Mouse (Mus musculus): Measurements from ENCODE around the gene Fnip2.
A peak's percentile ranks its signal among the peaks of the same experiment; 100 is the strongest.

Gene Fnip2

DNA sequence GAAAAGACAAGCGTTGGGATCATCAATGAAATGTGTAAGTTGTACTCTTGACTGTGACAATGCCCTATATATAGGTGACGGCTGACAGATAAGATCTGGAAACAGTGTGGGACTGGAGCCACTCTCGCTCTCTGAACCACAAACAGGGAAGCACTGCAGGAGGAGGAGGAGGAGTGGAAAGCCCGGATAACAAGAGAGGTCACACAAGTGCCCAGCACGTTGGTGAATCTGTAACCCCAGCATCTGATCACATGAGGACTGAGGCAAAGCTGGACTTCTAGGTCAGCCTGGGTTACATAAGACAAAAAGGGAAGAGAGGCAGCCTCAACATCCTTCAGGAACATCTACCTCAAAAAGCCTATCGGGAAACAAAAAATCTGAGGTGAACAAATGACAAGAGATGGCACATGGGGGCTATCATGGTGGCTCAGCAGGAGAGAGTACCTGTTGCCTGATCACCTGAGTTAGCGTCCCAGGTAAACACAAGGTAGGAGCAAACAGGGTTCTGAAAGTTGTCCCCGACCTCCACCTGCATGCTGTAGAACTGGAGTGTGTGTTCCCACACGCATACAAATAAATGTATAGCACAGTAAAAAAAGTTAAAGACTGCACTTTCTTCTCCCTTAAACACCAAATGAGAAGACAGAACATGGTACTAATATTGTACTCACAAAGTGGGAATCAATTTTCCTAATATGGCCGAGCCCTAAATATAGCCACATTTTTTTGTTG, 2.6 kb downstream of the Fnip2 start:
- no peak for DNase-seq

DNA sequence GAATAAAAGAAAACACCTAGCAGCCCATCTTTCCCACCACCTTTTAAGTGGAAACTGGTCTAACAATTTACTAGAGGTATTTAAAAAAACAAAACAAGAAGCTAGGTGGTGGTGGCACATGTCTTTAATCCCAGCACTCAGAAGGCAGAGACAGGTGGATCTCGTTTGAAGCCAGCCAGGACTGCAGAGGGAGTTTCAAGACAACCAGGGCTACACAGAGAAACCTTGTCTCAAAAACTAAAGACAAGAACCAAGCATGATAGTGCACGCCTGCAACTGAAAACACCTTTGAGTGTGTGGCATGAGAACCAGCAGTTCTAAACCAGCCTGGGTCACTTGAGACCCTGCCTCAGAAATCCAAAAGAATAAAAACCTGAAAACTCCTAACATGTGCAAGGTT, 4.1 kb downstream of the Fnip2 start:
- DNase-seq, result no peak

DNA sequence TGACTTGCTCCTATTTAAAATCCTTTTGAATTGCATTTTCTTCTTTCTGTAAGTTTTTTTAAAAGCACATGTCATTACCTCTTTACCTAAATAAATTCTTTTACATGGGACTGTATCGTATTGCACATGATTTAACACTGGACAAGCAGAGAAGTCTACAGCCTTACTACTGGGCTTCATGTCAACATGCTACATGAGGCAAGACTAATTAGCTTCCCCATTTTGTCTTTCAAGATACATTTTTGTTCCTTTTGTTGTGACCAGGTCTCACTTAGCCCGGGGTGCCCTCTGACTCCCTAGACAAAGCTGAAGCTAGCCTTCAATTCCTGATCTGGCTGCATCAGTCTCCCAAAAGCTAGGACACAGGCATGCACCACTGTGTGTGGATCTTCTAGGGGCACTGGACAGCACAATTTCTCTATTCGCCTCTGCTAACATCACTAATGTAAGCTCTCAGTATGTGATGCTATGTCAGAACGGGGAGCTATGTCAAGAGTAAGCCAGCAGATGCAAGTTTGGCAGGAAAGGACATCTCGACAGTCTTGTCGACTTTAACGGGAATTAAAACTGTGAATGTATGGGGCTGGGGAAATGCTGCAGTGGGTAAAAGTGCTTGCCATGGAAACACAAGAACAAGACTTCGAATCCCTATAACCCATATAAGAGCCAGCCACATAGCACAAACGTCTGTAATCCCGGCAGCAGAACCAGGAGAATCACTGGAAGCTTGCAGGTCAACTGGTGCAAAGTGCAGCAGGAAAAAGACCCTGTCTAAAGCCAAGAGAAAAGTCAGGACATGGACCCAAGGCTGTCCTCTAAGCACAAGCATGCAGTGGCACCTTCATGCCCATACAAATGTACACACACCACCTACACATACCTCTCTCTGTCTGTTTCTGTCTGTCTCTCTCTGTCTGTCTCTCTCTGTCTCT, 5.5 kb downstream of the Fnip2 start:
- no peak for DNase-seq

DNA sequence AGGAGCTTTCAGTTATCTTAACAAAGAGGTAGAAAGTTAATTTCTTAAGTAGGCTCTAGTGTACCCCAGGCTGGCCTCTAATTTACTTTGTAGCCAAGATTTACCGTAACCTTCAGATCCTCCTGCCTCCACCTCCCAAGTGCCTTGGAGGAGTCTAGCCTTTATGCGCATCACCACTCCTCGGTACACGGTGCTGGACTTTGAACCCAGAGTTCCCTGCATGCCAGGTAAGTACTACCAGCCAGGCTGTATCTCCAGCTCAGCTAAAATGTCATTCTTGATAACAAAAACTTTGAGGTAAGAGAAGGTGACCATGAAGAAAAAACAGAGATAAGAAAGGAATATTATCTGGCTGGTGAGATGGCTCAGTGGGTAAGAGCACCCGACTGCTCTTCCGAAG, 7.0 kb downstream of the Fnip2 start:
- no peak for DNase-seq

DNA sequence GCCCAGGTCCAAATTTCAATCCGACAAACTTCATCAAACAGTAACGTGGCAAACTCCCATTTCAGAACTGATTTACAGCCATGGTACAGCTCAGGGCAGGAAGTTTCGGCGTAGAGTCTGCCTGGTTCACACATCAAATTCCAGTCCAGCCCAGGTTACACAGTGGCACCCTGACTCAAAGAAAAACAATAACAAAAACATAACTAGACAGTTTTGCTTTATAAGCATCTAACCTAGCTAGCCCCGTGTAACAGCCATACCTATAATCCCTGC, 7.9 kb downstream of the Fnip2 start:
- DNase-seq, result no peak

- DNase-seq, result no peak
Measured at GRCm38 (mm10) chr3:79559021-79559772, 8.4 kb downstream of the Fnip2 start.

DNA sequence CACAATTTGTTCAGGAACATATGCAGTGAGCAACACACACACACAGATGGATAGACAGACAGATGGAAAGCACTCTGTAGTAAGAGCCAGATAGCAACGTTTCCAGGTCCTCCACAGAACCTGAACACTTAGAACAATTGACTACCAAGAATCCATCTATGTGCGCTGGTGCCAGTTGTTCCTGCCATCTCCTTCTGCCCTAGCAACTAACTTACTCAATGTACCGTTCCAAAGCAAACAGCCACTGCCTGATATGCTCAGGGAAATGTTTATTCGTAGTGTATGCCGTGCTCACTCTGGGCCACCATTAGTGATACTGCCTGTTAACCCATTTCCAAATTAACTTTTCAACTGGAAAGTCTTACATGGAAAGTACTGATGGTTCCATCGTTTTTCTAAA, 12.5 kb downstream of the Fnip2 start:
- no peak for DNase-seq

DNA sequence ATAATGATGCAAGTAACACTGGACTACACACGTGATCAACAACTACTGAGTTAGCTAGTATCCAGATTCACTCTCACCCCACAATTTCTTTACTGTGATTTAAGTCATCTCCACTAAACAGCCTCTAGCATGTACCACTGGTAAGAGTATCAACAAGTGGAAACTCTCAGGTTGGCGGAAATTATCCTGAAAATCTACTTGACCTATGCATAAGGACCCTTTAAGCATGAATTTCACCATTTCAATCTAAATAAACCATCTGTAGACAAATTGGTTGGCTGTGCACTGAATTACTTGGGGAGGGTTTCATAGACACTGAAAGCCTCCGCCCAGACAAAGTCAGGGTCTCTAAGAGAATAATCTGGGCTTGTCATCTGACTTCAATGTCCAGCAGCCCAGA, 13.8 kb downstream of the Fnip2 start:
- no peak for DNase-seq

DNA sequence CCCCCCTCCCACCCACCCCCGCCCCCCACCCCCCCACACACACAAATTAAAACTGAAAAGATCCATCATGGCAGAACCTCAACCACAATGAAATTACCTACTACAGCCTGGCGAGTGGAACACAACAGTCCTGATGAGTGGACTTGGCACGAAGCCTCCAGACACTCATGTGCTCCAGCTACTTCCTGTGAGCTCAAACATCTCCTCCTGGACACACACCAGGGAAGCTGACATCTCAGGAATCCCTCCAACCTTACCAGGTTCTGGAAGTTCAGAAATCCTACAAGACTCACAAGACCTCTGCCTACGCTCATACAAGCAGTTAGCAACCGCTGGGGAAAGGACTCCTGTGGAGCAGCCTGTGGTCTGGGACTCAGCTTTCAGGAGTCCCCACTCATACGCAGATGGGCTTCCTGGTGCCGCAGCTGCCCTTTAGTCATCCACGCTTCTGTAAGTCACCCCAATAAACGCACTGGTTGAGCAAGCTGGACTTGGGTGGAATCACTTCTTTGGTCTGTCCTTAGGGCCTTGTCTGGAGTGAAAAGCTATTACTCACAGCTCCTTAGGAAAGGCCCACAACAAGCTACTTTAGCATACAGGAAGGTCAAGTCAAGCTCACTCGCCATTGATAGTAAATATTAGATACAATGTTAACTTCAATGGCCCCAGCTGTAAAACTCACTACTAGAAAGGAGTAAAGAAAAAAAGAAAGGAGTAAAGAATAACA, 15.6 kb downstream of the Fnip2 start:
- DNase-seq, result no peak

DNA sequence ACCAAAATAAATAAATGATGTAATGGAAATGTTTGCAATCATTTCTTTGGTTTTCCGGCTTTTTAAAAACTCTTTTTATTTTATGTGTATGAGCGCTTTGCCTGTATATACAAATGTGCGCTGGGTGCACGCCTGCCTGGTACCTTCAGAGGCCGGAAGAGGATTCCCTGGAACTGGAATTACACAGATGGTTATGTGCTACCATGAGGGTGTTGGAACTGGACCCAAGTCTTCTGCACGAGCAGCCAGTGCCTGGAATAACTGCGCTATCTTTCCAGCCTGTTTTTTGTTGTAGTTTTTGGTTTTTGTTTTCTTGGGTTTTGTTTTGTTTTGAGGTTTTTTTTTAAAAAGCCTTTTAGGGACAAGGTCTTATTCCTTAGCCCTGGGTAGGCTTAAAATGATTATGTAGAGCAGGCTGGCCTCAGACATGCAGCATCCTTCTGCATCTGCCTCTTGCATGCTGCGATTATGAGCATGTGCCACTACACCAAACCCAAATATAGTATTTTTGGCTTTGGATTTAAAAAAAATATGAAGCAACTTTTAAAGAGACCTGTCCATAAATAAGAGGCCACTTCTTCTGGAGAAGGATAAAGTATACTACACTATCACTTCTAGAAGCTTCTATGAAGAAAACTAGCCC, 17.7 kb downstream of the Fnip2 start:
- DNase-seq, result no peak

GRCm38 (mm10) chr3:79548681-79549437, 18.7 kb downstream of the Fnip2 start:
- DNase-seq, result no peak

DNA sequence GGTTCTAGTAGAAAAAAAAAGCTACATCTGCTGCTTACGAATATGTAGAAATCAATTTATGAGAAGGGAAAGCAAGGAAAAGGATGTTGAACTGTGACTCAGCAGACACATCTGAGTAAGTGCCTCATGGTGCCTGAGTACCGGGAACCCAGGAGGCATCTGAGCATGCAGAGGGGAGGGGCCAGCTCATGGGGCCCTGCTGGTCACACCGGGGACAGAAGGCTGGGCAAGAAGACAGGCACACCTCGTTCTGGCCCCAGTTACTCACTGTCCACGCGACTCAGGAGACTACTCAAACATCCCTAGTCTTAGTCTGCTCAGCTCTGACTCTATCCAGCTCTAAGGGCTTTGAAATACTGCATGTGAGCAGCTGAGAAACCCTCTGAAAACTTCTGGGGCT, 25.0 kb downstream of the Fnip2 start:
- DNase-seq, result no peak

DNA sequence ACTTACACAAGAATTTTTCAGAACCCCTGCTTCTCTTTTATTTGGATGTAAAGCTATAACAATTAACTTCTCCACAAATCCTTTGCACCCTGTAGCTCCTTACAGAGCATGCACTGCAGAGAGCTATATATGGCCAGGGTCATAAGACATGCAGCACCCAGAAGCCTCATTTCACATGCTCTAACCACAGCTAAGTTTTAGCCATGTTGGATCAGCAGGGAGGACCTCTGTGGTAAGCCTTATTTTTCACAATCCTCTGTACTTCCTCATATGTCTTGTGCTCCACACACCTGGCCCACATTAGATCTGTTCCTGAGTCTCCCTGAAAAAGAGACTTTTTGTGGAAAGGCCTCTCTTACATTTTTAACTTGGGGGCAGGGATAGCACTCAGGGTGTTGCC, 27.9 kb downstream of the Fnip2 start:
- DNase-seq, result no peak

DNA sequence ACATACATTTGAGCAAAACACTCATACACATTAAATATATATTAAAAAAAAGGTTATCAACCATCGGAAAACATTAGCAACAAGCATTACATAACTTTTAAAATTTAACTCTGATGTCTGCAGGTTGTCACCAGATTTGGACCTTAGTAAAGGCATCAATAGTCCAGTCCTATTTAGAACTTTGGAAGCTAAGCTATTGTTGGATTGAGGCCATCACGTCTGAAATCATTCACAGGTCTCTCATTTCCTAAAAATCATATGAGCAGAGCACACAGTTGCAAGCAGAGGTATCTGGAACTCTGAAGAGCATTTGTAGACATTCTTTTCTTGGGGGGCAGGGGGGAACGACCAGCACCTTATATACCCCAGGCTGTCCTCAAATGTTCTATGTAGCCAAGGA, 28.5 kb downstream of the Fnip2 start:
- DNase-seq, result no peak

- DNase-seq, result no peak
Measured at GRCm38 (mm10) chr3:79538342-79538741, 29.3 kb downstream of the Fnip2 start.

DNA sequence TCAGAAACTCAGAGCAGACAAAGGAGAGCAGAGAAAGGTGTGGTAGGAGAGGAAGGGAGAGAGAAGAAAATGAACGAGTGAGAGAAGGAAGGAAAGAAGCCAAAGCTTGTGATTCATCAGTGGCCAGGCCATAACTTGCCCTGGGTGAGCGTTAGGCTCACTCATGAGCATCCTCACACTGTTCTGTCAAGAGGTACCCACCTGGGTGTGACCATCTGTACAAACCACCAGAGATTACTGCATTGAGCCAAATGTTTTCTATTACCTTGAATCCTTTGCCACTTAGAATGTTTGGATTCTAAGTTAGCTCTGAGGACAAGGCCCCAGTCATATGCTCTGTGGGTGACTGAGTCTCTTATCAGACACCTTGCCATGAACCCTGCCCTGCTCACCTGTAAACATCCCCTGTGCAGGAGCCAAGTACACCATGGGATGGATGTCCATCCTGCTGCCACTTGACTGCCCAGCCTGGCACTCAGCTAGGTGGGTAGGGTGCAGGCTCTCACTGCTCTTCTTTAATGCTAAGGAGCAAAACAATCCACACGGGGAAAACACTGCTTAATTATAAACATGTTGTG, 29.9 kb downstream of the Fnip2 start:
- DNase-seq, result no peak

DNA sequence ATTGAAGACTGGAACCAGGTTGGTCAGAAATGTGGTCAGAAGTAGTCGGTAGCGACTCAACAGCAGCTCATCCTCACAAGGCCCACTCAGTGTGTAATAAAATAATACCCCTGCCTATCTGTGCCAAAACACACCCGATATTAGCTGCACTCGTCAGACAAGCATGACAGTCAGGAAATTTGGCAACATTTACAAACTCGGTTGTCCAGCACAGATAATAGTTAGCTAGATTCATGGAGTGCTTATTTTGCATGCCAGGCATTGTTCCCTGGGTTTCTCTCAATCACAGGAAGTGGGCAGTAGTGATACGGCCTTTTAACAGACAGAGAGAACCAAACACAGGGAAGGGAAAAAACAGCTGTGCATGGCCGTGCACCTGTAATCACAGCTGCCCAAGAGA, 30.6 kb downstream of the Fnip2 start:
- no peak for DNase-seq

- DNase-seq, result peak; percentile 72 to 77
Measured at GRCm38 (mm10) chr3:79531581-79532271, 35.9 kb downstream of the Fnip2 start.

DNA sequence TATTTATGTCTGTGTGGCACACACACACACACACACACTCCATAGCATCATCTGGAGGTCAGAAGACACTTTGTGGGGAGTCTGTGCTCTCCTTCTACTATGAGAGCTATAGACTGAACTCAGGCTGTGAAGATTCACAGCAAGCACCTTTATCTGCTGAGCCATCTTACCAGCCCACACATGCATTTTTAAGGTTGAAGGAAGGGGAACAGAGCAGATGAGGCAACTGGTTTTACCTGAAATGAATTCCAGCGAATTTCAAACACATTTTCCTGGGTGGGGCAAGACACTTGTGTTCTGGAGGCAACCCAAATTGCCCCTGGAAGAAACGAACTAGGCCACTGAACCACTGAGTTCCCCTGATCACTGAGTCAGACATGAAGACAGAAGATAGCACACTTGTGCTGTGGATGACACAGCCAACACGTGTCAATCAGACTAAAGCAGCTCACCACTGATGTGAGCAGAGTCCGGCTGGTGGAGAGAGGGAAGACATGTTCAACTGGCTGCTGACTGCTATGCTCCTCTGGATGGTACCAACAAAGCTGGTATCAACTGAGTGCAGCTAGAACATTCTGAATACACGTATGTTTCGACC, 38.0 kb downstream of the Fnip2 start:
- no peak for DNase-seq

DNA sequence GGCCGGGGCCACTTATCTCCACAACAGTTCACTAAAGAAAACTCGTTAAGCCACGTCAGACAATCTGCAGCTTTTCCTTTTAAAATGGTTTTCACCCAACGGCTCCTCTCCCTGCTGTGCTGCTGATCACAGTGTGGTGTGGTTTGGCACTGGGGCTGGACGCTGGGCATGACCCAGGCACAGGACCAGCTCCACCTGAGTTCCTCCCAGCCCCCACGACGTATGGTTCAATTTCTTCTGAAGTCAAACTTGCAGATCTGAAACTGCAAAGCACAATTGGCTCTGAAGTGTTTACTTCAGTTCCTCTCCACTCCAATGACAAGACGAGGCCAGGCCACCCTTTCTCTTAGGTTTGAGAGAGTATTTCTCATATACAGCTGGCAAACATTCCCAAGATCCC, 39.1 kb downstream of the Fnip2 start:
- DNase-seq, result no peak
